Mouse (Mus musculus) limb, embryonic 11.5 days (tissue): Measurements from ENCODE around the gene Gtf2h1. TPM values are rescaled to one million over a fixed set of nuclear protein-coding genes. Genes with fewer than 3 reads are reported as not detected.
"Not testable (repeated sequence)": the region's sequence is repeated elsewhere in the genome, so short reads cannot be mapped to it uniquely, and the experiment has no call there.

Source experiments
- ATAC-seq: fragments of 200-750 bp; cut with Nextera tagmentation; 2 replicates; pipeline ENCODE4 v1.8.0; 2017; ENCODE audit warnings: low read depth; ENCODE audit not compliant: insufficient number of reproducible peaks, low FRiP score, low TSS enrichment
- DNase-seq: peaks from one replicate; pipeline ENCODE4 v3.0.0-alpha.2; 2015; ENCODE audit warnings: low spot score
- H3K27ac ChIP-seq: fragments of 300-500 bp; sonication (generic); replicated peaks from 2 replicates; pipeline ENCODE4 v1.5.1; 2014; ENCODE audit warnings: low read depth, mild to moderate bottlenecking, low read length
- H3K27me3 ChIP-seq: fragments of 300-500 bp; sonication (generic); 2 replicates; pipeline ENCODE4 v1.6.1; 2014; ENCODE audit warnings: mild to moderate bottlenecking, low read length, mixed read lengths; ENCODE audit not compliant: control insufficient read depth, insufficient read depth
- H3K36me3 ChIP-seq: fragments of 300-500 bp; sonication (generic); 2 replicates; pipeline ENCODE4 v1.6.1; 2014; ENCODE audit warnings: mild to moderate bottlenecking, low read length, moderate library complexity, mixed read lengths; ENCODE audit not compliant: control insufficient read depth, insufficient read depth
- H3K4me1 ChIP-seq: fragments of 300-500 bp; sonication (generic); 2 replicates; pipeline ENCODE4 v1.6.1; 2014; ENCODE audit warnings: low read length, mixed read lengths; ENCODE audit not compliant: control insufficient read depth, insufficient read depth
- H3K4me2 ChIP-seq: fragments of 300-500 bp; sonication (generic); 2 replicates; pipeline ENCODE4 v1.6.1; 2014; ENCODE audit warnings: low read depth, mild to moderate bottlenecking, moderate library complexity; ENCODE audit not compliant: severe bottlenecking
- H3K4me3 ChIP-seq: fragments of 300-500 bp; sonication (generic); 2 replicates; pipeline ENCODE4 v1.5.1; 2014; ENCODE audit warnings: low read depth, low read length
- H3K9ac ChIP-seq: fragments of 300-500 bp; sonication (generic); 2 replicates; pipeline ENCODE4 v1.6.1; 2014; ENCODE audit warnings: mild to moderate bottlenecking, low read length
- H3K9me3 ChIP-seq: fragments of 300-500 bp; sonication (generic); 2 replicates; pipeline ENCODE4 v1.6.1; 2016; ENCODE audit warnings: low read length; ENCODE audit not compliant: control insufficient read depth
- WGBS: fragments of 180-500 bp; shearing (Covaris S2); extraction: QIAGEN DNeasy Blood & Tissue Kit; methylation state at CpG from one replicate; pipeline ENCODE4 v1.1.7; 2014; 5-methylcytosine and 5-hydroxymethylcytosine counted together
- polyA plus RNA-seq: library from polyadenylated mRNA; unstranded; fragments of >200 nt; fragmentation: Nextera tagmentation; extraction: Ambion mirVana; gene quantifications from 2 replicates; pipeline ENCODE4 v1.2.1, GENCODE M21; 2014

Gtf2h1 gene
- polyA plus RNA-seq, 1 experiment from 2014 or later, result 51.6 TPM

DNA sequence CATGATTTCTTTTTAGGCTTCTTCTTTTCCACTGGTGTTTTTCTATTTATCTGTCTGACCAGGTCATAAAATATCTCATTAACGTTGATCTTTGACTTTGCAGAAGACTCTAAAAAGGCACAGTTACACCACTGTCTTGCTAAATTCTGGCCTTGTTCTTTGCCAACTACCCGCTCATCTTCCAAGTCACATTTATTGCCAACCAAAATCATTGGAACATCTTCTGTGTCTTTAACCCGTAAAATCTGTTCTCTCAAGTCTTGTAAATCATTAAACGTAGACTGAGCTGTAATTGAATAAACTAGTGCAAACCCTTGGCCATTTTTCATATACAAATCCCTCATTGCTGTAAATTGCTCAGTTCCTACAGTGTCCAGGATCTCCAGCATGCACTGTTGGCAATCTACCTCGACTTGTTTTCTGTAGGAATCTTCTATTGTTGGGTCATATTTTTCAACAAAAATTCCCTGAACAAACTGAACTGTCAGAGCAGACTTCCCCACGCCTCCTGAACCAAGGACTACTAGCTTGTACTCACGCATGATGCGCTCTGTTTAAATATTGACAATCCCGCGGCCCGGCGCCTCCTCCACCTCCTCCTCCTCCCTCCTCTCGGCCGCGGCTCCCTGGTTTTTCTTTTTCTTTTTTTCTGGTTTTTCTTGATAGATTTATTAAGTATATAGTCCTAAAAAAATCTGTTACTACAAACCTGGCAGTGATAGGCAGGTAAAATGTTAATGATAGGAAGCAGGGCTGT lies 25.2 kb downstream of the Gtf2h1 start:
- not testable (repeated sequence) for ATAC-seq, H3K4me1 ChIP-seq, H3K4me2 ChIP-seq, DNase-seq, H3K9me3 ChIP-seq, H3K9ac ChIP-seq, H3K27me3 ChIP-seq, H3K27ac ChIP-seq, H3K4me3 ChIP-seq
- WGBS, result 93% methylated on average over 15 of the region's 15 CpGs
- H3K36me3 ChIP-seq, result peaks cover 25% of the 10 kb centered on the region

DNA sequence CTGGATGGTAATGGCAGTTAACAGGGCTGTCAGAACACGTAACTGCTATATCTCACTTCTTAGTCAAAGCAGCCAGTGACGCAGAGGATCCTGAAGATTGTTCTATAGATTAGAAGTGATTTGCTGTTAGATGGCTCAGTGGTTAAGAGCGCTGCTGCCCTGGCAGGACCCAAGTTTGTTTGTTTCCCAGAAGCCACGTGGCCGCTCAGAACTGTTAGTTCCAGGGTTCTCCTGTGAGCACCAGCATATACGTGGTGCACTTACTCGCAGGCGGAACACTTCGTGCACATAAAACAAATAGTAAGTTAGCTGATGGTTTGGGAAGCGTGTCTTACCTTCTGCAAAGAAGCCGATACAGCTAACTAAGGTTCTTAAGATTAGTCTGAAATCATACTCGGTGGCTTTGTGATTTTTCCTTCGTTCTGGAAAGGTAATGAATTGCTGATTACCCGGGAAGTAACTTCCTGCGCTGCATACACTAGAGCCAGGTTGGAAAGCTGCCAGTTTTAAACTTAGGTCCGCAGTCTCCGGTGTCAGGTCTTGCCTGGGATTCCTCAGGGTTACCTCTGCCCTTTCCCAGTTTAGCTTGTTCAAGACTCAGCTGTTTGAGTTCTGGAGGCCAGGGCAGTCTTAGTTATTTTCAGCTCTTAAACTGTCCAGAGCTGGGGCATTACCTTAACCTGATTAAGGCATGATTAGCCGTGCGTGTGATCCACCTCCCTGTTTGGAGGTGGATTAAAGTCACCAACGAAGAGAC lies 31.3 kb downstream of the Gtf2h1 start:
- Histone ChIP-seq H3K4me3 (no peak overlapping the region), H3K36me3 (peaks cover 9% of the 10 kb centered on the region), H3K9me3 (no peaks in the 10 kb centered on the region), H3K4me2 (no peak overlapping the region), H3K27me3 (no peaks in the 10 kb centered on the region), H3K4me1 (no peaks in the 10 kb centered on the region), H3K9ac (no peak overlapping the region), H3K27ac (no peak overlapping the region)
- 79% methylated on average over 20 of the region's 20 CpGs for WGBS
- no peak for ATAC-seq
- no peak for DNase-seq

DNA sequence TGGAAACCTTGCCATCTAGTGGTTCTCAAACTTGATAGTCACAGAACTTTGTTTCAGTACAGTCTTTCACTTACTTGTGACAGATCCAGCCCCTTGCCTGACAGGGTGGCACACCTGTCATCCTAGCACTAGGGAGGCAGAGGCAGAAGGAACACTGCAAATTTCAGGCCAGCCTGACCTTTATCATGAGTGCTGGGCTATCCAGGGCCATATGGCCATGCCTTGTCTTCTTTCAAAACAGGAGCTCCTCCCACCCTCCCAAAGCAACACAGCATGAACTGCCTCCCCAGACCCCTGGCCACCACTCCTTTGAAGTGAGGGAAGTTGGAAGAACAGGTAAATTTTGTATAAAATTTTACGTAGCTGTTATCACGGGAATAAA lies 31.9 kb downstream of the Gtf2h1 start:
- no peak overlapping the region for H3K9ac ChIP-seq
- H3K9me3 ChIP-seq, result no peaks in the 10 kb centered on the region
- peaks cover 3% of the 10 kb centered on the region for H3K36me3 ChIP-seq
- ATAC-seq, result no peak
- H3K27ac ChIP-seq, result no peak overlapping the region
- WGBS, result 79% methylated on average over 2 of the region's 2 CpGs
- H3K27me3 ChIP-seq, result no peaks in the 10 kb centered on the region
- no peak for DNase-seq
- no peak overlapping the region for H3K4me3 ChIP-seq
- no peaks in the 10 kb centered on the region for H3K4me1 ChIP-seq
- H3K4me2 ChIP-seq, result no peak overlapping the region

DNA sequence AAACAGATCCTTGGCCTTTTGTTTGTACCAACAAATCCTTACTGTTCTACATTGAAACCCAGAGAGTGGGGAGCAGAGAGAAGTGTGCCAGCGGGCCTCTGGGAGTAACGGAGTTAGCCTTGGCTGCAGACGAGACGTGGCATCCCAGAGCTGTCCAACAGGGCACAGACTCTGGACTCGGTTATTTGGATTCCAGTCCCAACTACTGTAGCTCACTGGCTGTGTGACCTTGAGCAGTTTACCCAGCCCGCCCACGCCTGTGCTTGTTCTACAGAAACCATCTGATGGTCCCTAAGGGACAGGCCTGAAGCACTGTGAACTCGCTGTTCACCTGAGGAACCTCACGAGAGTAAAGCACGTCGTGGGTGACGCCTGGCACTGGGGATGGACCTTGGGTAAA lies 34.0 kb downstream of the Gtf2h1 start:
- Histone ChIP-seq H3K4me2 (no peak overlapping the region), H3K9ac (no peak overlapping the region), H3K27me3 (no peaks in the 10 kb centered on the region), H3K9me3 (no peaks in the 10 kb centered on the region), H3K36me3 (no peaks in the 10 kb centered on the region), H3K4me1 (no peaks in the 10 kb centered on the region), H3K27ac (no peak overlapping the region), H3K4me3 (no peak overlapping the region)
- ATAC-seq (no peak), DNase-seq (no peak)
- 88% methylated on average over 12 of the region's 12 CpGs for WGBS

DNA sequence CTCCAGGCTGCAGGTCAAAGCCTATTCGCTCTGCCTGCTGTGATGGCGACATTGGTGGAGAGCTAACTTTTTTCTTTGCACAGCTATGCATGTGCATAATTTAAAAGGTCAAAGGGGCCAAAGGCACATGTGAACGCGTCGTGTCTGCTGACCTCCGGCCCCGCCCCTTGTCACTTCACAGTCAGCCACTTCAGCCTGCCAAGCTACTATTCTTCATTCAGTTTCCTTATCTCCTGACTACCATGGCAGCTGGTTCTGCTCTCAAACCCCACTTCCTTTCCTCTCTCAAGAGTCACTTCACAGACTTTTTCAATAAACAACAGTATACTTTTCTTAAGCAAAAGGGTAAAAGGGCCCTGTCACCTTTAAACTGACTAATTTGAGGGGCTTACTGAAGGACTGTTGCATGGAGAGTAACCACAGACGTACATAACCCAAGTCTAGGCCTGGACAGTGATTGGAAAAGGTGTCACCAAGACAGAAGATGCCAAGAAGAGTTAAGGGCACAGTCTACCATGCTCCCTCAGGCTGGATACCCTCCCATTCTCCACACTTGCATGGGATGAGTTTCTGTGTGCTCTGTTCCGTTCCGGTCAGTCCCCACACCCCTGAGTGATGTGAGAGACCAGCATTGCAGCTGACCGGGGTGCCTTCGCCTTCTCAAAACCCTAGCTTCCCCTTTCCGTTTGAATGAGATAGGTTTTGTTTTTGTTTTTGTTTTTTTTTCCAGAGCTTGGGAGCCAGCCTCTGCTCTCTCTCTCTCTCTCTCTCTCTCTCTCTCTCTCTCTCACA lies 35.1 kb downstream of the Gtf2h1 start:
- Histone ChIP-seq H3K27me3 (no peaks in the 10 kb centered on the region), H3K9me3 (no peaks in the 10 kb centered on the region), H3K4me1 (no peaks in the 10 kb centered on the region), H3K4me2 (no peak overlapping the region), H3K4me3 (no peak overlapping the region), H3K36me3 (no peaks in the 10 kb centered on the region), H3K9ac (no peak overlapping the region), H3K27ac (no peak overlapping the region)
- ATAC-seq, result no peak
- WGBS, result 61% methylated on average over 13 of the region's 13 CpGs
- DNase-seq, result no peak

DNA sequence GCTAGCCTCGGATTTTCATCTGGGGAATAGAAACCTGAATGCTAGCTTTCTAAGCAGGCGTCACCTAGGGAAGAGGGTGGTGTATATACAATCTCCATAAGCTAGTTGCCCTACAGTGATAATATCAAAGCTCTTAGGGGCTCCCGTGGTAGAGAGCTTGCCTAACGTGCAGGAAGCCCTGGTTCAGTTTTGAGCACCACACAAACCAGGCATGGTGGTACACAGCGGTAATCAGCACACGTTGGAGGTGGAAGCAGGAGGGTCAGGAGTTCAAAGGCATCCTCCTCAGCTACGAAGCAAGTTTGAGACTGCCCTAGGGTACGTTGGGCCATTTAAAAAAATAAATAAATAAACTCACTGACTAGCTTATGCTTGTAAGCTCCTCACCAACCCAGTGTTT lies 35.8 kb downstream of the Gtf2h1 start:
- H3K36me3 ChIP-seq, result no peaks in the 10 kb centered on the region
- no peaks in the 10 kb centered on the region for H3K9me3 ChIP-seq
- no peaks in the 10 kb centered on the region for H3K27me3 ChIP-seq
- ATAC-seq (no peak), DNase-seq (no peak)
- no peak overlapping the region for H3K4me3 ChIP-seq
- no peaks in the 10 kb centered on the region for H3K4me1 ChIP-seq
- 74% methylated on average over 8 of the region's 8 CpGs for WGBS
- H3K4me2 ChIP-seq, result no peak overlapping the region
- H3K9ac ChIP-seq, result no peak overlapping the region
- no peak overlapping the region for H3K27ac ChIP-seq

DNA sequence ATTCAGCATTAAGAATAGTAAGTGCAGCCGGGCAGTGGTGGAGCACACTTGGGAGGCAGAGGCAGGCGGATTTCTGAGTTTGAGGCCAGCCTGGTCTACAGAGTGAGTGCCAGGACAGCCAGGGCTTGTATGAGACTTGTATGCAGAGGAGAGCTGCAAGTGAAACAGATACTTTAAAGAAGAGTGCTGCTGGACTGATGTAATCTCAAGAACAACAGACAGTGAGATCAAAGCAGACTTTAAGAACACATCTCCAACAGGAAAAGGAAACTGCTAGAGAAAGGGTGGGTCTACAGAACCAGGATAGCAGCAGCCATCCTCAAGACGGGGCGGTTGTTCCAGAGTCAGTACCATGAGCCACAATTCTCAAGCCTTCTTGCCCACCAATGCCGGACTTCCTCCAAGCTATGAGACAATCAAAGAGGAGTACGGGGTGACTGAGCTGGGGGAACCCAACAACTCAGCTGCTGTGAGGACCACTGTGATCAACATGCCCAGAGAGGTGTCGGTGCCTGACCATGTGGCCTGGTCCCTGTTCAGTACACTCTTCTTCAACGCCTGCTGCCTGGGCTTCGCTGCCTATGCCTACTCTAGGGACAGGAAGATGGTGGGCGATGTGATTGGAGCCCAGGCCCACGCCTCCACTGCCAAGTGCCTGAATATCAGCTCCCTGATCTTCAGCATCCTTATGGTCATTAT lies 36.4 kb downstream of the Gtf2h1 start:
- 92% methylated on average over 11 of the region's 11 CpGs for WGBS
- H3K27ac ChIP-seq, result not testable (repeated sequence)

DNA sequence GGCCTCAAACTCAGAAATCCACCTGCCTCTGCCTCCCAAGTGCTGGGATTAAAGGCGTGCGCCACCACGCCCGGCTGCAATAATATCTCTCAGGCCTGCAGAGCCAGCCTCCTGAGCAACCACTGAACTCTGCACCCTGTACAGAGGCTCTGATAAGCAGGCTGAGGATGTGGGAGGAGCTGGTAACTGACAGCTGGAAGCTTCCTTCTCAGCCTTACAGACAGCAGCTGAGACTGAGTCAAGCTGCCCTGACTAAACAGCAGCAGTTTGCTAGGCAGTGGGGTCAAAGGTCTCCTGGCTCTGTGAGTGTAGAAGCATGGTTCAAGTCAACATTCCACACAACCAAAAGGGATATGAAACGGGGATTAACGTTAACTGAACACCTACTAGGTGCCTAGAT lies 37.4 kb downstream of the Gtf2h1 start:
- Histone ChIP-seq H3K27ac (no peak overlapping the region), H3K9ac (no peak overlapping the region), H3K36me3 (no peaks in the 10 kb centered on the region), H3K4me2 (no peak overlapping the region), H3K4me1 (0 out of 2 replicates have a peak, but pooled peaks cover 4% of the 10 kb centered on the region), H3K9me3 (no peaks in the 10 kb centered on the region), H3K27me3 (no peaks in the 10 kb centered on the region), H3K4me3 (no peak overlapping the region)
- ATAC-seq, result no peak
- DNase-seq, result no peak
- 81% methylated on average over 6 of the region's 6 CpGs for WGBS

More for the DNA sequence above, 36.4 kb downstream of the Gtf2h1 start:
- DNase-seq, H3K36me3 ChIP-seq, H3K27me3 ChIP-seq, H3K4me2 ChIP-seq, H3K9ac ChIP-seq, H3K4me1 ChIP-seq, H3K4me3 ChIP-seq, H3K9me3 ChIP-seq, ATAC-seq: not testable (repeated sequence)
